In genomic region chr6:120211536-120211935, GRCm38 (mm10) we compare ENCODE assay signal across 24 mouse cellular contexts.
DNase-seq lines count a peak whose midpoint lies in the region; ATAC-seq and TF ChIP-seq lines count a peak whose summit lies in the region.
"Had no signal": no experiment of that assay in that cellular context is flagged by ENCODE, and none has a peak within 500 bp of the region (broad histone marks: within the 10 kb centered on the region; RNA-seq: fewer than 3 reads in every experiment).

No protein-coding gene starts in this region.

- no peaks in the 10 kb centered on the region for H3K9me3 ChIP-seq in MEL (replicated peaks; ENCODE audit: insufficient read depth, low read length)
- no peaks in the 10 kb centered on the region for H3K9me3 ChIP-seq in liver, embryonic 14.5 days (ENCODE audit: control insufficient read depth, low read length)
- H3K9me3 ChIP-seq in midbrain, embryonic 11.5 days (ENCODE audit: control insufficient read depth, low read length): no peaks in the 10 kb centered on the region
- H3K9me3 ChIP-seq: embryonic facial prominence, embryonic 10.5 days; forebrain, embryonic 12.5 days; G1E; heart, embryonic 13.5 days; hindbrain, embryonic 15.5 days had no signal

- no peak for TF ChIP-seq POLR2A in MEL (IDR thresholded peaks at IDR 0.05; ENCODE audit: control insufficient read depth in 1 of 2, insufficient read depth in 1 of 2, low read depth in 1 of 2, low read length in 2 of 2, poor library complexity in 1 of 2)

- H3K79me2 ChIP-seq in MEL (ENCODE audit: control insufficient read depth, insufficient read depth, low read length, poor library complexity): no peaks in the 10 kb centered on the region

- H3K4me3 ChIP-seq in MEL (ENCODE audit: control insufficient read depth in 1 of 2, insufficient read depth in 1 of 2, low read depth in 2 of 2, low read length in 2 of 2): no peak overlapping the region
- H3K4me3 ChIP-seq in liver, embryonic 14.5 days (ENCODE audit: insufficient read depth in 1 of 2, low read depth in 2 of 2, low read length in 2 of 2): no peak overlapping the region
- no peak overlapping the region for H3K4me3 ChIP-seq in midbrain, embryonic 11.5 days (ENCODE audit: low read depth, low read length)
- H3K4me3 ChIP-seq: embryonic facial prominence, embryonic 10.5 days; erythroblast, embryonic 14.5 days; forebrain, embryonic 12.5 days; gastrocnemius, adult 2 months; heart, embryonic 13.5 days; hindbrain, embryonic 15.5 days had no signal

- DNase-seq in ES-CJ7 (ENCODE audit: low read depth, low spot score) (peak; percentile 80), MEL (ENCODE audit: low read depth, low spot score) (peak; percentile 40)
- DNase-seq in liver, embryonic 14.5 days (ENCODE audit: low read depth in 3 of 3, low spot score in 3 of 3): peak in 1 of 3 experiments; percentile 30
- DNase-seq in midbrain, embryonic 11.5 days (ENCODE audit: low spot score, missing footprints): no peak
- no peak for DNase-seq in frontal cortex, postnatal 14 days (ENCODE audit: low spot score in 2 of 2)
- no peak for DNase-seq in c-Kit-positive CD71-positive TER-119-positive erythroid progenitor cells, embryonic 14.5 days (ENCODE audit: low spot score)
- no peak for DNase-seq in gastrocnemius, postnatal 10 days
- DNase-seq: adrenal gland, adult 8-10 months; cerebellum, adult 18-20 months; cerebellum, postnatal 10 days; gastrocnemius, adult 2 months; gastrocnemius, postnatal 36 days; heart, adult 11 months; heart, postnatal 36 days; kidney, adult 18-20 months had no signal

- peaks cover 0 to 7% of the 10 kb centered on the region in 2 experiments; a peak in 2 of 4 replicates for H3K36me3 ChIP-seq in MEL (ENCODE audit: control insufficient read depth in 1 of 2, insufficient read depth in 2 of 2, low read length in 2 of 2)
- no peaks in the 10 kb centered on the region for H3K36me3 ChIP-seq in liver, embryonic 14.5 days (replicated peaks; ENCODE audit: control insufficient read depth, insufficient read depth, low read depth)
- H3K36me3 ChIP-seq in midbrain, embryonic 11.5 days (ENCODE audit: control insufficient read depth, insufficient read depth, low read length): no peaks in the 10 kb centered on the region
- H3K36me3 ChIP-seq: embryonic facial prominence, embryonic 10.5 days; forebrain, embryonic 12.5 days; G1E; heart, embryonic 13.5 days; hindbrain, embryonic 15.5 days had no signal

- TF ChIP-seq EP300 in MEL (IDR thresholded peaks at IDR 0.05; ENCODE audit: low read depth in 1 of 2, low read length in 2 of 2): no peak
- TF ChIP-seq EP300 in liver, embryonic 14.5 days (IDR thresholded peaks at IDR 0.05; ENCODE audit: low read depth): no peak

- H3K4me1 ChIP-seq in MEL (ENCODE audit: control insufficient read depth in 1 of 2, insufficient read depth in 2 of 2, low read length in 2 of 2): peaks cover 0 to 20% of the 10 kb centered on the region in 2 experiments; a peak in 3 of 4 replicates
- H3K4me1 ChIP-seq in liver, embryonic 14.5 days (replicated peaks; ENCODE audit: control insufficient read depth in 2 of 2, insufficient read depth in 2 of 2, low read length in 1 of 2): peaks cover 18 to 30% of the 10 kb centered on the region in 2 experiments
- H3K4me1 ChIP-seq in midbrain, embryonic 11.5 days (ENCODE audit: control insufficient read depth, insufficient read depth, low read length): no peaks in the 10 kb centered on the region
- H3K4me1 ChIP-seq: forebrain, embryonic 12.5 days; hindbrain, embryonic 15.5 days had no signal

- ATAC-seq in erythroid progenitor cell, adult 5-6 weeks (replicated peaks; ENCODE audit: low FRiP score, poor library complexity, severe bottlenecking): peak; percentile 70
- ATAC-seq in liver, embryonic 14.5 days (ENCODE audit: insufficient read depth): 0 out of 2 replicates have a peak, but pooled peaks have one; percentile 27
- ATAC-seq in midbrain, embryonic 11.5 days (ENCODE audit: low FRiP score): no peak
- ATAC-seq: forebrain, embryonic 16.5 days had no signal

- no peak overlapping the region for H3K4me2 ChIP-seq in liver, embryonic 14.5 days (ENCODE audit: low read depth)
- no peak overlapping the region for H3K4me2 ChIP-seq in midbrain, embryonic 11.5 days
- H3K4me2 ChIP-seq: forebrain, embryonic 12.5 days; heart, embryonic 13.5 days; hindbrain, embryonic 15.5 days had no signal

- no peak for TF ChIP-seq RAD21 in MEL (IDR thresholded peaks at IDR 0.05; ENCODE audit: low read depth, low read length)

- no peak overlapping the region for H3K27ac ChIP-seq in MEL (ENCODE audit: control insufficient read depth, low read depth, low read length)
- H3K27ac ChIP-seq in liver, embryonic 14.5 days: no peak overlapping the region
- H3K27ac ChIP-seq in midbrain, embryonic 11.5 days (ENCODE audit: low read depth, low read length): no peak overlapping the region
- H3K27ac ChIP-seq: embryonic facial prominence, embryonic 10.5 days; forebrain, embryonic 12.5 days; gastrocnemius, adult 2 months; heart, embryonic 13.5 days; hindbrain, embryonic 15.5 days had no signal

- no peaks in the 10 kb centered on the region for H3K27me3 ChIP-seq in MEL (ENCODE audit: control insufficient read depth in 1 of 2, insufficient read depth in 2 of 2, low read length in 2 of 2)
- no peaks in the 10 kb centered on the region for H3K27me3 ChIP-seq in liver, embryonic 14.5 days (ENCODE audit: control insufficient read depth, insufficient read depth, low read length)
- H3K27me3 ChIP-seq in midbrain, embryonic 11.5 days (ENCODE audit: control insufficient read depth, insufficient read depth, low read length): no peaks in the 10 kb centered on the region
- H3K27me3 ChIP-seq: CH12.LX; forebrain, embryonic 12.5 days; heart, embryonic 13.5 days; hindbrain, embryonic 15.5 days had no signal

- WGBS in liver, embryonic 14.5 days (ENCODE audit: insufficient replicate concordance): 44% methylated on average over 6 of the region's 6 CpGs
- WGBS in midbrain, embryonic 11.5 days: 87% methylated on average over 6 of the region's 6 CpGs

- no peak for TF ChIP-seq CTCF in MEL (IDR thresholded peaks at IDR 0.05 in 2 of 3, conservative IDR thresholded peaks at IDR 0.05 in 1 of 3; ENCODE audit: control insufficient read depth in 1 of 3, insufficient read depth in 1 of 3, low read depth in 2 of 3, low read length in 3 of 3, poor library complexity in 1 of 3, severe bottlenecking in 1 of 3)
- TF ChIP-seq CTCF in liver, embryonic 14.5 days (IDR thresholded peaks at IDR 0.05; ENCODE audit: low read depth): no peak

- H3K9ac ChIP-seq in MEL (ENCODE audit: control insufficient read depth, low read depth, low read length, poor library complexity, severe bottlenecking): no peak overlapping the region
- no peak overlapping the region for H3K9ac ChIP-seq in liver, embryonic 14.5 days (replicated peaks)
- H3K9ac ChIP-seq in midbrain, embryonic 11.5 days (ENCODE audit: low read length): no peak overlapping the region
- H3K9ac ChIP-seq: forebrain, embryonic 12.5 days; heart, embryonic 13.5 days; hindbrain, embryonic 15.5 days had no signal

TF ChIP-seq in MEL, 35 proteins besides CTCF, POLR2A, EP300 and RAD21:
- TF ChIP-seq MXI1 (IDR thresholded peaks at IDR 0.05; ENCODE audit: low read depth, low read length) (no peak), UBTF (IDR thresholded peaks at IDR 0.05; ENCODE audit: borderline replicate concordance, insufficient read depth, low read depth, low read length) (no peak), MAX (IDR thresholded peaks at IDR 0.05; ENCODE audit: low read length) (no peak), NRF1 (IDR thresholded peaks at IDR 0.05; ENCODE audit: insufficient read depth, low read depth, low read length, poor library complexity, severe bottlenecking) (no peak)

Comparison
In these comparisons a context has a peak if more than half of its experiments do, and no peak if none do; other contexts are left out.
1. DNase-seq: peak in ES-CJ7 (single experiment) and MEL (single experiment); none in midbrain, embryonic 11.5 days (single experiment), frontal cortex, postnatal 14 days (0 of 2), c-Kit-positive CD71-positive TER-119-positive erythroid progenitor cells, embryonic 14.5 days (single experiment) and gastrocnemius, postnatal 10 days (single experiment).